ENCODE assay signal across 19 mouse cellular contexts in the genomic region with DNA sequence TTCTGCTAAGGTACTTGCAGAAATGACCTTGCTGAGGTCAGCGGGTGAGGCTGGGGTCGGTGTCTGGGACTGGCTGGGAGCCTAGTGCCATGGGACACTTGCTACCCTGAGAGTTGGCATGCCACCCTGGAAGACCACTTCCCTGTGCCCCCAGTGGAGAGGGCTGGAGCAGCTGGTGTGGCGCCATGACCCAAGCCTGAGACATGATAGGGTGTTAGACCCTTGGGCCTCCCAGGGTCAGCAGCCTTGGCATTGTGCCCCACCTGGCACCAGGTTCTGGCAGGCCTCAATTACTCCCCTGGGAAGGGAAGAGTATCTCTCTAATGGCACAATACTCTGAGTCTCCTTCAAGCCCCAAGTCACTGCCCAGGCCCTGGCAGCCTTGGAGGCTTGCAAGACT. TPM values are rescaled to one million over a fixed set of nuclear protein-coding genes. Genes with fewer than 3 reads are reported as not detected.
DNase-seq lines count a peak whose midpoint lies in the region; ATAC-seq lines count a peak whose summit lies in the region.
"Had no signal": no experiment of that assay in that cellular context is flagged by ENCODE, and none has a peak within 500 bp of the region (broad histone marks: within the 10 kb centered on the region; RNA-seq: fewer than 3 reads in every experiment).

No protein-coding gene starts in this region.

- H3K4me2 ChIP-seq in heart, embryonic 16.5 days (ENCODE audit: low read depth, low read length), result peak overlapping the region; percentile 62
- H3K4me2 ChIP-seq: hindbrain, embryonic 14.5 days; neural tube, embryonic 12.5 days had no signal

- peaks cover 5% of the 10 kb centered on the region; the same call in 1 of the 2 replicates for H3K36me3 ChIP-seq in heart, embryonic 16.5 days (ENCODE audit: control insufficient read depth, insufficient read depth)
- H3K36me3 ChIP-seq: midbrain, embryonic 10.5 days; neural tube, embryonic 12.5 days had no signal

- no peak overlapping the region for H3K4me3 ChIP-seq in brown adipose tissue, adult 24 weeks (ENCODE audit: insufficient read depth, low read depth, low read length)
- H3K4me3 ChIP-seq in heart, embryonic 16.5 days (ENCODE audit: low read length), result peak overlapping the region; percentile 48
- H3K4me3 ChIP-seq: midbrain, embryonic 10.5 days; neural tube, embryonic 12.5 days had no signal

- no peaks in the 10 kb centered on the region for H3K27me3 ChIP-seq in heart, embryonic 16.5 days (ENCODE audit: control insufficient read depth, insufficient read depth, low read length)
- H3K27me3 ChIP-seq: neural tube, embryonic 12.5 days had no signal

- H3K27ac ChIP-seq in brown adipose tissue, adult 24 weeks (replicated peaks; ENCODE audit: low read depth, low read length), result peak overlapping the region; percentile 63
- peak overlapping the region; percentile 88 for H3K27ac ChIP-seq in heart, embryonic 16.5 days (ENCODE audit: low read length)
- H3K27ac ChIP-seq: hindbrain, embryonic 14.5 days; kidney, postnatal 0 days; midbrain, embryonic 10.5 days; neural tube, embryonic 12.5 days; stomach, postnatal 0 days had no signal

- WGBS in heart, embryonic 16.5 days, result 61% methylated on average over 3 of the region's 3 CpGs

- peak overlapping the region; percentile 74 for H3K9ac ChIP-seq in heart, embryonic 16.5 days (ENCODE audit: low read length)
- H3K9ac ChIP-seq: hindbrain, embryonic 14.5 days; neural tube, embryonic 12.5 days had no signal

- intact Hi-C loops in left cerebral cortex, postnatal 10 days (cut with DNase I), result no loop called here

- peak; percentile 38 for DNase-seq in MN1 (ENCODE audit: low spot score)
- peak; percentile 70 for DNase-seq in gastrocnemius, postnatal 25 days
- DNase-seq in left cerebral cortex, postnatal 10 days (ENCODE audit: extremely low spot score in 1 of 2, low spot score in 2 of 2), result no peak
- DNase-seq in adrenal gland, postnatal 25 days, result no peak
- DNase-seq: cerebellum, adult 11-12 months; cerebellum, postnatal 36 days; lung, adult 18-20 months; thymus, postnatal 25 days had no signal

- peaks cover 16% of the 10 kb centered on the region for H3K4me1 ChIP-seq in brown adipose tissue, adult 24 weeks (ENCODE audit: control insufficient read depth, insufficient read depth, insufficient read length, low read length)
- peaks cover 56% of the 10 kb centered on the region for H3K4me1 ChIP-seq in heart, embryonic 16.5 days (ENCODE audit: control insufficient read depth, insufficient read depth, low read length)

- H3K9me3 ChIP-seq in heart, embryonic 16.5 days (replicated peaks; ENCODE audit: control insufficient read depth, low read length), result no peaks in the 10 kb centered on the region
- H3K9me3 ChIP-seq: midbrain, embryonic 10.5 days; neural tube, embryonic 12.5 days had no signal

- ATAC-seq in heart, embryonic 16.5 days (replicated peaks; ENCODE audit: extremely low read depth, insufficient read depth, low FRiP score), result no peak
- no peak for ATAC-seq in megakaryocyte-erythroid progenitor cell, adult 5-6 weeks (replicated peaks; ENCODE audit: low FRiP score, low TSS enrichment, poor library complexity, severe bottlenecking)
- ATAC-seq: forebrain, embryonic 16.5 days; intestine, postnatal 0 days had no signal

RNA-seq across cellular contexts. Expression of a gene that starts 23.5 kb away (rescaled TPM):
- polyA plus RNA-seq in brown adipose tissue, adult 24 weeks (2012; ENCODE audit: insufficient read depth, insufficient read length, missing spikeins), result 56.5 and 59.6 TPM in 2 replicates
- 10 to 100 TPM; 47.8 to 57.9 TPM for total RNA-seq in gastrocnemius, postnatal 25 days (2021)
- polyA plus RNA-seq in heart, embryonic 16.5 days (2015; fragmentation: Nextera tagmentation; extraction: Ambion mirVana), result 0.11 and 0.30 TPM in 2 replicates
- not detected in 2 replicates for total RNA-seq in megakaryocyte-erythroid progenitor cell, adult 5-6 weeks (2014; fragmentation: Nextera tagmentation)
- total RNA-seq in megakaryocyte-erythroid progenitor cell, adult 5-6 weeks (2017), result not detected in 2 replicates
- total RNA-seq in left cerebral cortex, postnatal 10 days (2021), result under 1 TPM in 1 of 2 experiments, not detected in 1; 0.32 TPM
- 9.8 and 12.1 TPM in 2 replicates for total RNA-seq in adrenal gland, postnatal 25 days (2021)
- polyA plus RNA-seq: forebrain, embryonic 16.5 days; hindbrain, embryonic 14.5 days; liver, adult 2 months; midbrain, embryonic 10.5 days; neural tube, embryonic 12.5 days had no signal

RNA-seq across cellular contexts. Expression of a gene that starts 29.4 kb away (rescaled TPM):
- polyA plus RNA-seq in brown adipose tissue, adult 24 weeks (2012; ENCODE audit: insufficient read depth, insufficient read length, missing spikeins), result 78.0 and 123 TPM in 2 replicates
- total RNA-seq in gastrocnemius, postnatal 25 days (2021), result 1,000 to 10,000 TPM; 2,592 to 3,528 TPM
- 977 and 1,096 TPM in 2 replicates for polyA plus RNA-seq in heart, embryonic 16.5 days (2015; fragmentation: Nextera tagmentation; extraction: Ambion mirVana)
- not detected in 2 replicates for total RNA-seq in megakaryocyte-erythroid progenitor cell, adult 5-6 weeks (2014; fragmentation: Nextera tagmentation)
- total RNA-seq in megakaryocyte-erythroid progenitor cell, adult 5-6 weeks (2017), result not detected in 2 replicates
- not detected for total RNA-seq in left cerebral cortex, postnatal 10 days (2021)
- total RNA-seq in adrenal gland, postnatal 25 days (2021), result 0.67 and 1.3 TPM in 2 replicates
- polyA plus RNA-seq: forebrain, embryonic 16.5 days; liver, adult 2 months had no signal

Comparison
In these comparisons a context has a peak if more than half of its experiments do, and no peak if none do; other contexts are left out.
1. DNase-seq: peak in MN1 (single experiment) and gastrocnemius, postnatal 25 days (single experiment); none in left cerebral cortex, postnatal 10 days (0 of 2) and adrenal gland, postnatal 25 days (single experiment).
2. RNA of a gene that starts 29.4 kb away (total RNA-seq): 2,592 to 3,528 TPM in gastrocnemius, postnatal 25 days; 0.67 to 1.3 TPM in adrenal gland, postnatal 25 days, not detected in left cerebral cortex, postnatal 10 days and not detected in megakaryocyte-erythroid progenitor cell, adult 5-6 weeks; every median in the first group is over 1,000 times any median in the second.